Mouse (Mus musculus) ES-Bruce4 (cell line): ENCODE results near the gene Gm21976.

Experiments
- CTCF ChIP-seq: IDR thresholded peaks from one replicate; pipeline ENCODE4 v1.8.1; 2011; ENCODE audit warnings: low read depth, low read length
- EP300 ChIP-seq: IDR thresholded peaks from 2 replicates; pipeline ENCODE4 v1.6.1; 2011; ENCODE audit warnings: low read depth, low read length; ENCODE audit not compliant: insufficient read depth
- POLR2A ChIP-seq: IDR thresholded peaks from one replicate; pipeline ENCODE4 v1.8.1; 2011; ENCODE audit warnings: low read length; ENCODE audit not compliant: insufficient read depth

- TF ChIP-seq EP300 (no peak), CTCF (no peak), POLR2A (no peak)
Observed at GRCm38 (mm10) chr13:98230511-98230910, 49.2 kb upstream of the Gm21976 start.
